Mouse (Mus musculus) cerebellum, adult 11-12 months (tissue): ENCODE results near the gene Parn.

Experiments
- DNase-seq: peaks from one replicate; pipeline ENCODE4 v3.0.0; 2022

The Parn gene

GRCm38 (mm10) chr16:13621745-13622507 is 46.0 kb downstream of the Parn start:
- DNase-seq = no peak

- DNase-seq = no peak
Measured at GRCm38 (mm10) chr16:13620194-13620593, 47.8 kb downstream of the Parn start.

GRCm38 (mm10) chr16:13615276-13615675 is 52.7 kb downstream of the Parn start:
- no peak for DNase-seq

GRCm38 (mm10) chr16:13612571-13612970 is 55.4 kb downstream of the Parn start:
- no peak for DNase-seq

DNA sequence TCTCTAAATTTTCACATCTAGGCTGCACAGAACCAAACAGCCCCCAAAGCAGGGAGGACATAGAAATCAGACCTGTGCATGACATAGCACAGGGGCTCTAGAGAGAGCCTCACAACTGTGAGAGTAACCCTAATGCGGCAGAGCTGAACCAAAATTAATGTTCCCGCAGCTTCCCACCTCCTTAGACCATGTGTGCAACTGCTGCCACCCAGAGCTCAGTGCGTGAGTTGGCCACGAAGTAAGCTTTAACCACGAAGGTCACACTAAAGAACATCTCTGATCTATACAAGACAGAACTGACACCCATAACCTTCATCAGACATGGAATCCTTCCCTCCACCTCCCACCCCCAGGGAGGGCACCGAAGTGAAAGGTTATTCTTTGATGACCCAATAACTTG is 55.9 kb downstream of the Parn start:
- DNase-seq = no peak

GRCm38 (mm10) chr16:13611399-13611798 is 56.6 kb downstream of the Parn start:
- no peak for DNase-seq

DNA sequence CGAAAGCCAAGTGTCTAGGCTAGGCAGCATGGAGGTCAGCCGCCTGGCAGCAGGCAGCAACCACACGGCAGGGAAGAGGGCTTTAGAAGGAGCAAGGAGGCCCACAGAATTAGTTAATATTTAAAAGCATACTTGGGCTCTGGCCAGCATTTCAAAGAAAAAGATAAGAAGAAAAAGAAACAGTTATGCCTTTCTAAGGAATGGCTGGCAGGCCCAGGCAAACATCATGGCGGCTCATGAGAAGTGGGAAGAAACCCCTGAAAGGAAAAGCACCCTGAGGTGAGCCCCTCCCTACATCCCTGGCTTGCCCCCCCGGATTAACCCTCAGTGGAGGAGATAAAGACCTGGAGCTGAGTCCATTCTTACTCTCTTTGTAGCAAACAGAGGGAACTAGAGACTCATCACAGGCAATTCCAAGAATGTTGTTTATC is 57.0 kb downstream of the Parn start:
- DNase-seq = no peak

DNA sequence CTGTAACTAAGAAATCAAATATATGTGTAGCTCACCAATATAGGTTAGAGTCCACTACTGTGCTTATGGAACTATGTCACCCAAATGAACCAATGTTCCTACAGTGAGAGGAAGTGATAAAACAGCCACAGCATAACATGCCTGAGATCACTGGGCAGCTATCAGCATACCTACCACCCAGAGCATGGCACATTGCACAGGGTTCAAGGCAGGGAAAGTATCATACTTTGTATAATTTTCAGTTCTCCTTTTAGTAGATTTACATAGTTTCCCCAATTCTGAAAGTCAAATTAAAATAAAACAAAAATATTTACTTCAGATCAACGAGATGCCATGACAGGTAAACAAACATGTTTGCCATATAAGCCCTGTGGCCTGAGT is 59.3 kb downstream of the Parn start:
- DNase-seq = no peak

GRCm38 (mm10) chr16:13607987-13608704 is 59.8 kb downstream of the Parn start:
- DNase-seq = no peak

- DNase-seq = no peak
Measured at GRCm38 (mm10) chr16:13602779-13603178, 65.2 kb downstream of the Parn start.

GRCm38 (mm10) chr16:13589049-13589408 is 78.9 kb downstream of the Parn start:
- no peak for DNase-seq

DNA sequence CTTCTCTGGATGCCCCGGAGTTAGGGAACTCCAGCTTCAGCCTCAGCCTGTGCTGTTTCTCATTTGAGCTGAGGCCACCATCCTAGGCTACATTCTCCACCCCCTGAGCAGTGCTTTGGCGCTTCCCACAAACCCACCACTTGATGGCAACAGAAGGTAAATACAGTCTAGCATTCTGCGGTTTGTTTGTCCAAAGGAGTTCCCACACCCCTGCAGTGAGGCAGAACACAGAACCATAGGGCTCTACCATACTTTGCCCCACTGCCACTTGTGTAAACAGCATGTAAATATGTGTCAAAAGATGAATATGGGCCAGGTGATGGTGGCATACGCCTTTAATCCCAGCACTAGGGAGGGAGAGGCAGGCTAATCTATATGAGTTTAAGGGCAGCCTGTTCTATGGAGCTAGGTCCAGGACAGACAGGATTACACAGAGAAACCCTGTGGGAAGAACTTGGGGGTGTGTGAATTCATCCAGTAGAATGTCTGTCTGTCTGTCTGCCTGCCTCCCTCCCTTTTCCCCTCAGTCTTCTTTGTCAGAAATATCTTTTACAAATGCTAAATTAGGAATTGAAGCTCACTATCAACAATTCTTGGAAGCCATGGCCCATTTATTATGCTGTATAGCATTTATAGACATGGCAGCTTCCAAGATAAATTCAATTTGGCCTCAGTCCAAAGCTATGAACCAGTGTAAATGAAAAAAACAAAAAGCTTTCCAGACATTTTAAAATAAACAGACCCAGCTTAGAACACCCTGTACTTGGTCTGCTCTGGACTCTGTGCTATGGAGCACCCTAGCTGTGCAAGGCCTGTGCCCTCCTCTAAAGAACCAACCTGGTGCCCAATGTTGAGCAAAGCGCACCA is 79.6 kb downstream of the Parn start:
- DNase-seq = no peak

DNA sequence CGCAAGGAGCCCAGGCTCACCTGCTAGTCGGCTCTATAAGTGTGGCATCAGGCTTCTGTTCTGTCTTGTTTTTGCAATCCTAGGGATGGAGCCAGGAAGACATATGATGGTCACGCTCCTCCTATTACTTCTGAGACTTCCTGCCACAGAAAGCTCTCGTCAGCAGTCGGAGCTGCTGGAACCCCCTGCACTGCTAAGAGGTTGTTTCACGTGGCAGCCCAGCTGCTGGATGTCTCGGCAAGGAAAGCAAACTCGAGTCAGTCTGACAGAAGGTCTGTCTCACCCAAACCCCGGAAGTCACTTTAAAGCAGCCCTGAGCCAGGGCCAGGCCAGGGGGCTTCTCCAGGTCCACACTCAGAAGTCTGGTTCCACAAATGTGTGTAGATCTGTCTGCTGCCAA is 82.7 kb downstream of the Parn start:
- DNase-seq = no peak

- DNase-seq = no peak
Measured at GRCm38 (mm10) chr16:13580784-13581183, 87.2 kb downstream of the Parn start.

GRCm38 (mm10) chr16:13580016-13580415 is 88.0 kb downstream of the Parn start:
- no peak for DNase-seq

GRCm38 (mm10) chr16:13575306-13575705 is 92.7 kb downstream of the Parn start:
- DNase-seq = no peak

DNA sequence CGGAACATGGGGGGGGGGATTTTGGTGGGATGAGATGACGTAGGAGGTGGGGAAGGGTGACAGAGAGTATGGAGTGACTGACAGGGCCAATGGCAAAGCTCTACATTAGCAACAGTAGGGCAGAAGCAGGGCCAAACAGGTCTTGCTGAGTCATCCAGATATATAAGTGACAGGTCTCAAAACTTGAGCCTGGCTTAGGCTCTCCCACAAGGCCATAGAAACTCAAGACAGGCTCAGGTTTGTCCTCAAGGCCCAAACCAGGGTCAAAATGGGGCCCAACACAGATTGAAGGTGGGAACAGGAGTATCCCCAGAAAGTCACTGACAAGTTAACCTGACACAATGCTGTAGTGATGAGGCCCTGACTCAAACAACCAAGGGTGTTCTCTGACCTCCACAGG is 99.7 kb downstream of the Parn start:
- no peak for DNase-seq

- DNase-seq = no peak
Measured at GRCm38 (mm10) chr16:13567614-13568013, 100.4 kb downstream of the Parn start.

GRCm38 (mm10) chr16:13566351-13566750 is 101.6 kb downstream of the Parn start:
- DNase-seq = no peak

- no peak for DNase-seq
Measured at GRCm38 (mm10) chr16:13565291-13565690, 102.7 kb downstream of the Parn start.

GRCm38 (mm10) chr16:13557784-13558183 is 110.2 kb downstream of the Parn start:
- no peak for DNase-seq

GRCm38 (mm10) chr16:13556954-13557470 is 111.0 kb downstream of the Parn start:
- no peak for DNase-seq

GRCm38 (mm10) chr16:13556446-13556845 is 111.5 kb downstream of the Parn start:
- DNase-seq = no peak
